Mouse (Mus musculus) stomach, postnatal 0 days (tissue): ENCODE measurements around the gene Pank1. TPM values are rescaled to one million over a fixed set of nuclear protein-coding genes. Genes with fewer than 3 reads are reported as not detected.
A peak's percentile ranks its signal among the peaks of the same experiment; 100 is the strongest.

Source experiments
- ATAC-seq: fragments of 200-750 bp; cut with Nextera tagmentation; 2 replicates; pipeline ENCODE4 v1.8.0; 2017; ENCODE audit not compliant: low FRiP score, low TSS enrichment
- DNase-seq: peaks from one replicate; pipeline ENCODE4 v3.0.0-alpha.2; 2016; ENCODE audit warnings: low spot score
- H3K27ac ChIP-seq: fragments of 300-500 bp; sonication (generic); replicated peaks from 2 replicates; pipeline ENCODE4 v1.5.1; 2014; ENCODE audit warnings: mild to moderate bottlenecking, control low read depth
- H3K27me3 ChIP-seq: fragments of 300-500 bp; sonication (generic); 2 replicates; pipeline ENCODE4 v1.6.1; 2014; ENCODE audit warnings: low read length; ENCODE audit not compliant: control insufficient read depth, insufficient read depth
- H3K36me3 ChIP-seq: fragments of 300-500 bp; sonication (generic); 2 replicates; pipeline ENCODE4 v1.6.1; 2014; ENCODE audit warnings: low read length, mixed read lengths; ENCODE audit not compliant: control insufficient read depth, insufficient read depth
- H3K4me1 ChIP-seq: fragments of 300-500 bp; sonication (generic); replicated peaks from 2 replicates; pipeline ENCODE4 v1.6.1; 2014; ENCODE audit warnings: antibody characterized with exemption; ENCODE audit not compliant: control insufficient read depth, insufficient read depth
- H3K4me2 ChIP-seq: fragments of 300-500 bp; sonication (generic); replicated peaks from 2 replicates; pipeline ENCODE4 v1.6.1; 2014; ENCODE audit warnings: low read depth, mild to moderate bottlenecking, control low read depth, moderate library complexity
- H3K4me3 ChIP-seq: fragments of 300-500 bp; sonication (generic); 2 replicates; pipeline ENCODE4 v1.5.1; 2014; ENCODE audit warnings: low read depth, low read length, control low read depth
- H3K9ac ChIP-seq: fragments of 300-500 bp; sonication (generic); 2 replicates; pipeline ENCODE4 v1.6.1; 2014; ENCODE audit warnings: mild to moderate bottlenecking, low read length, control low read depth, mixed read lengths
- H3K9me3 ChIP-seq: fragments of 300-500 bp; sonication (generic); 2 replicates; pipeline ENCODE4 v1.6.1; 2016; ENCODE audit warnings: low read length; ENCODE audit not compliant: control insufficient read depth
- CTCF ChIP-seq: IDR thresholded peaks from 2 replicates; pipeline ENCODE4 v1.5.1; 2016; ENCODE audit warnings: antibody characterized with exemption, low read depth, mild to moderate bottlenecking, moderate library complexity
- EP300 ChIP-seq: optimal IDR thresholded peaks from 2 replicates; pipeline ENCODE3; 2016; ENCODE audit warnings: antibody characterized with exemption
- WGBS: fragments of 180-500 bp; shearing (Covaris S2); extraction: QIAGEN DNeasy Blood & Tissue Kit; methylation state at CpG from one replicate; pipeline ENCODE4 v1.1.7; 2014; 5-methylcytosine and 5-hydroxymethylcytosine counted together
- polyA plus RNA-seq: library from polyadenylated mRNA; unstranded; fragments of >200 nt; fragmentation: Nextera tagmentation; extraction: Ambion mirVana; gene quantifications from 2 replicates; pipeline ENCODE4 v1.2.1, GENCODE M21; 2015

Pank1 gene
- polyA plus RNA-seq, 1 experiment from 2014 or later: 3.9 TPM

DNA sequence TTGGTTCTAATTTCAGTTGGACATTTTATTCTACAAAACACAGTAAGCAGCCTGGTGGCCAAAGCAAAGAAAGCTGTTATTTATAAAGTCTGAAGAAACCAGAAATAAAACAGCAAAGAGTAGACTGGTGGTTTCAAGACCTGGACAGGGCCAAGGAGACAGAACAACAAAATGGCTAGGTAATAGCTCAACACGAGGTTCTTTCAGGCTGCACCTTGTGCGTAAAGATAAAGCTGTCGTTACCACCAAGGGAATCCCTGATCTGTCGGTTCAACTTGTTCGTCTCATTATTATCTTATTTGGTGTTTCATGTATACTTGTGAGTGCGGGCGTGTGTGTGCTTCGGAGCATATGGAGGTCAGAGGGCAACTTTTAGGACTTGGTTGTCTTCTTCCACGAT is 31.1 kb downstream of the Pank1 start:
- no peak overlapping the region for H3K4me3 ChIP-seq
- no peak overlapping the region for H3K4me2 ChIP-seq
- 86% methylated on average over 9 of the region's 9 CpGs for WGBS
- DNase-seq (no peak), ATAC-seq (no peak)
- no peaks in the 10 kb centered on the region for H3K9me3 ChIP-seq
- no peaks in the 10 kb centered on the region for H3K4me1 ChIP-seq
- no peaks in the 10 kb centered on the region for H3K27me3 ChIP-seq
- no peak for TF ChIP-seq CTCF
- TF ChIP-seq EP300: no peak
- no peaks in the 10 kb centered on the region for H3K36me3 ChIP-seq
- no peak overlapping the region for H3K27ac ChIP-seq
- no peak overlapping the region for H3K9ac ChIP-seq

DNA sequence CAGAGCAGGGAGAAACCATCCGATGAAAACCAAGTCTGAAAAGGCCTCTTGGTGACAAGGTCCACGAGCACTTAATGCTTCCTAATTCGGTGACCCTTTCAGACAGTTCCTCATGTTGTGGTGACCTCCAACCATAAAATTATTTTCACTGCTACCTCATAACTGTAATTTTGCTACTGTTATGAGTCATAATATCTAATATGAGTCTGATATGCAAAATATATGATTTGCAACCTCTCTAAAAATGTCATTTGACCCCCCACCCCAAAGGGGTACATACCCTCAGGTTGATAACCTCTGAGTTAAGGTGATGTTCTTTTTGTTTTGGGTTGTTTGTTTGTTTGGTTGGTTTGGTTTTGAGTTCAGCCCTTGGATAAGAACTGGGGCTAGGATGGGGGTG is 32.2 kb downstream of the Pank1 start:
- H3K4me3 ChIP-seq: no peak overlapping the region
- DNase-seq: no peak
- H3K36me3 ChIP-seq: no peaks in the 10 kb centered on the region
- H3K9me3 ChIP-seq: no peaks in the 10 kb centered on the region
- H3K27me3 ChIP-seq: no peaks in the 10 kb centered on the region
- H3K9ac ChIP-seq: no peak overlapping the region
- TF ChIP-seq EP300: no peak
- no peak for TF ChIP-seq CTCF
- WGBS: 74% methylated on average over 3 of the region's 3 CpGs
- no peak overlapping the region for H3K27ac ChIP-seq
- no peak for ATAC-seq
- no peaks in the 10 kb centered on the region for H3K4me1 ChIP-seq
- no peak overlapping the region for H3K4me2 ChIP-seq

DNA sequence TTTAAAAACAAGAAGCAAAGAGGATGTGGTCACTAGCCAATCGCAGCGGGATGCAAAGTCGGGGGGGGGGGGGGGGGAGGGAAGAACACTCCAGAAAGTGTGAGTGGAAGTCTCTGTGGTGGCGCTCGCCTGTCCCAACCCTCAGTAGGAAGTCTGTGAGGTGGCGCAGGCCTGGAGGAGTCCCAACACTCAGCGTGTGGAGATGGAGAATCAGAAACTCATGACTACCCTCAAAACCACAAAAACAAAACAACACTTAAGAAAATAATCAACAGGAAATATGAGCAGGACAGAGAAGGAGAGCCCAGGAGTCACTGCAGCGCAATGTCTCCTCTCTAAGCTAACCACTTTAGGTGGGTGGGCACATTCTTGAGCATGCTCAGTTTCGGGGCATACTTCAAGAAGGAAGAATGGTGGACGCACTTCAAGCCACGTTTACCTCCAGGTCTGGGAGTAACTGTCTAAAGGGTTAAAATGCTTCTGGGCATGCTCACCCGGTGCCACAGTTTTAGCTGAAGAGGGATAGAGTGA is 32.7 kb downstream of the Pank1 start:
- H3K4me3 ChIP-seq: no peak overlapping the region; the same call in 1 of the 2 replicates
- WGBS: 51% methylated on average over 11 of the region's 12 CpGs
- H3K4me2 ChIP-seq: no peak overlapping the region; the same call in 1 of the 2 replicates
- H3K27me3 ChIP-seq: no peaks in the 10 kb centered on the region
- H3K4me1 ChIP-seq: no peaks in the 10 kb centered on the region
- H3K27ac ChIP-seq: no peak overlapping the region
- H3K9ac ChIP-seq: no peak overlapping the region
- TF ChIP-seq EP300 (no peak), CTCF (no peak)
- no peaks in the 10 kb centered on the region for H3K9me3 ChIP-seq
- no peaks in the 10 kb centered on the region for H3K36me3 ChIP-seq
- DNase-seq: no peak
- ATAC-seq: peak; percentile 35; the same call in 1 of the 2 replicates

DNA sequence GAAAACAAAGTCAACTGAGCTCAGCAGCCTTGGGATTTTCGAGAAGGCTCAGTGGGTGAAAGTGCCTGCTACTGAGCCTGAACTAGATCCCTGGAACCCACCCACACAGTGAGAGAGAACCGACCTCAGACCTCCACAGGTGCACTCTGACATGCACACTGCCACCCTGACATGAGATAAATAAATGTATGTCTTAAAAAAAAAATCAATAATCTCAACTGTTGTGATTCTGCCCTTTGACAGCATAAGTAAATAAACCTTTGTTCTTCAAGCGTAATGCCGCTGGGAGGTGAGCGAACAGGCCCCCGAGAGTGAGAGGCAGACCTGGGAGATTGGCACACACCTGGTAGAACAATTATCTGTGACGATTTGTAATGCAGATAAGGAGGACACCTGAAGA is 33.2 kb downstream of the Pank1 start:
- WGBS: 30% methylated on average over 7 of the region's 7 CpGs
- Histone ChIP-seq H3K9me3 (no peaks in the 10 kb centered on the region), H3K9ac (no peak overlapping the region), H3K36me3 (no peaks in the 10 kb centered on the region), H3K27me3 (no peaks in the 10 kb centered on the region), H3K4me2 (peak overlapping the region; percentile 34; the same call in 1 of the 2 replicates), H3K4me1 (no peaks in the 10 kb centered on the region), H3K4me3 (no peak overlapping the region; the same call in 1 of the 2 replicates), H3K27ac (no peak overlapping the region)
- no peak for ATAC-seq
- TF ChIP-seq EP300 (no peak), CTCF (no peak)
- DNase-seq: no peak

DNA sequence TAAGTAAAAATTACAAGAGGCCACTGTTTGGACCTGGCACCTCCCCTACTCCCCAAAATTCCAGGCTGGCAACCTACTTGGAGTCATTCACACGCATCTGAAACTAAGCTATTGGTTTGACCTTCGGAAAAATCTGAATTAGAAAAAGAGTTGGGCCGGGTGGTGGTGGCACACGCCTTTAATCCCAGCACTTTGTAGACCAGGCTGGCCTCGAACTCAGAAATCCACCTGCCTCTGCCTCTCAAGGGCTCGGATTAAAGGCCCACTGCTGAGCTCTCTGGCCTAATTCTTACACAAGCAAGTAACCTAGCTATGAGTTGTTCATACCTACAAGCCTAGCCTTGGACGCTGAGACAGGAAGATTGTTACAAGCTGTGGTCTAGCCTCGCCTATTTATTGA is 33.9 kb downstream of the Pank1 start:
- no peak overlapping the region for H3K4me2 ChIP-seq
- no peak for TF ChIP-seq EP300
- TF ChIP-seq CTCF: no peak
- no peaks in the 10 kb centered on the region for H3K9me3 ChIP-seq
- no peaks in the 10 kb centered on the region for H3K36me3 ChIP-seq
- WGBS: 95% methylated on average over 8 of the region's 8 CpGs
- H3K4me1 ChIP-seq: no peaks in the 10 kb centered on the region
- no peak for ATAC-seq
- H3K27me3 ChIP-seq: no peaks in the 10 kb centered on the region
- H3K9ac ChIP-seq: no peak overlapping the region
- H3K4me3 ChIP-seq: no peak overlapping the region
- H3K27ac ChIP-seq: no peak overlapping the region
- no peak for DNase-seq

DNA sequence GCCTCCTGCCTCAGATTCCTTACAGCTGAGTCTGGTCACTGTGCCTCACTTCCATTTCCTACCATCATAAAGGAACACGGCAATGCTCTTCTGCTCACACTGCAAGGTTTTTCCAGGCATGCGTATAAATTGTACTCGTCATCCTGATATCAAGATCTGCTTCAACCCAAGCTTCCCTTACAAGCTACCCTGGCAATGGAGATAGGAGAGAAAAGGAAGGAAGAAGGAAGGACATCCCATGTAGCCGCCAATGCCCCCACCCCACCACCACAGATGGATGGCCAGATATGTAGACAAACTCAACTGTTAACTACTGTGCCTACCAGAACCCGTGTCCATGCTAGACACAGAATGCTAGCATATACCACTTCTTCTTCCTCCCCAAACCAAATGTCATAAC is 34.5 kb downstream of the Pank1 start:
- no peaks in the 10 kb centered on the region for H3K9me3 ChIP-seq
- H3K4me1 ChIP-seq: no peaks in the 10 kb centered on the region
- H3K27me3 ChIP-seq: no peaks in the 10 kb centered on the region
- H3K4me3 ChIP-seq: no peak overlapping the region
- H3K9ac ChIP-seq: no peak overlapping the region
- H3K4me2 ChIP-seq: no peak overlapping the region
- 85% methylated on average over 5 of the region's 5 CpGs for WGBS
- no peaks in the 10 kb centered on the region for H3K36me3 ChIP-seq
- no peak overlapping the region for H3K27ac ChIP-seq
- TF ChIP-seq EP300: no peak
- TF ChIP-seq CTCF: no peak
- ATAC-seq (no peak), DNase-seq (no peak)
